Mouse (Mus musculus): ENCODE measurements at regions not wholly inside any gene's neighbourhood (a gene's known extent, or its start where the extent isn't known, plus 50 kb on each side); places are given as distances from the start of the nearest gene placed in this dataset.

DNA sequence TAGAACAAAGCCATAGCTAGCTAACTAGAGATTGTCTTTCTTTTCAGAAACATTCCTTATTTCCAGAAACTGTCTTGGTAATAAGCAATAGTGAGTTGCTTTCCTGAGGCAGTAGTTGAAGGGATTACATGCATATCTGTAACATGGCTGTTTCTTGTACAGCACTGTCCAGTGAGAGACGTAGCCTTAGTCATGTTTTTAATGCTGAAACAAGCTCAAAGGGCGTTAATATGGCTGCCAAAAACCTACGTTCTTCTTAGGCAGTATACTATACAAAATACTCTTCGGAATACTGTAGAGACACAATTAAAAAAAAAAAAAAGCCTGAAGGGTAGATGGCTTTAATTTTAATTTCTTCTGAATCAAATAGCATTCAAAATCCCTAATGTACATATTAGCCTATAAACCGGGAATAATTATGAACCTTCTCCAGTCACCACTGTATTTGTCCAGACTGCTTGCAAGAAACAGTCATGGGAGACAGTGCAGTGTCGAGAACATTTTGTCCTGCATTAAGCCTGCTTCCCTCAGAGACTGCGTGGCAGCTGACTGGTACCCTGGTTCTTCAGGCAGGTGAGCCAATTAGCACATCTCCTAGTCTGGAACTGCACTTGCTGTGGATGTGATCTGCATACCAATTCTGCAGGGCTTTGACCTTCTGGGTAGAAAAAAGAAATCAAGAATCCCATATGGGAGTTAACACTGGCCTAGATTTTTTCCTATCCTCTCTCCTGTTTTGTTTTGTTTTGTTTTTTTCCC is 854.7 kb upstream of the Stxbp6 start:
- DNase-seq (ENCODE audit: low spot score in 2 of 2): peak in 1 of 2 experiments; percentile 13
